Mouse (Mus musculus) midbrain, embryonic 10.5 days (tissue): Measurements from ENCODE around the gene Arhgef15. TPM values are rescaled to one million over a fixed set of nuclear protein-coding genes. Genes with fewer than 3 reads are reported as not detected.
A peak's percentile ranks its signal among the peaks of the same experiment; 100 is the strongest.

ENCODE experiments used
- DNase-seq: peaks from one replicate; pipeline ENCODE4 v3.0.0-alpha.2; 2017; ENCODE audit warnings: low spot score
- H3K27ac ChIP-seq: fragments of 300-500 bp; sonication (generic); replicated peaks from 2 replicates; pipeline ENCODE4 v1.5.1; 2016; ENCODE audit warnings: mild to moderate bottlenecking
- H3K27me3 ChIP-seq: fragments of 300-500 bp; sonication (generic); 2 replicates; pipeline ENCODE4 v1.6.1; 2016; ENCODE audit warnings: low read depth, mild to moderate bottlenecking; ENCODE audit not compliant: poor library complexity, severe bottlenecking
- H3K36me3 ChIP-seq: fragments of 300-500 bp; sonication (generic); 2 replicates; pipeline ENCODE4 v1.6.1; 2016; ENCODE audit warnings: mild to moderate bottlenecking, moderate library complexity
- H3K4me1 ChIP-seq: fragments of 300-500 bp; sonication (generic); 2 replicates; pipeline ENCODE4 v1.6.1; 2016
- H3K4me3 ChIP-seq: fragments of 300-500 bp; sonication (generic); 2 replicates; pipeline ENCODE4 v1.5.1; 2016; ENCODE audit warnings: mild to moderate bottlenecking, moderate library complexity
- H3K9me3 ChIP-seq: fragments of 300-500 bp; sonication (generic); replicated peaks from 2 replicates; pipeline ENCODE4 v1.6.1; 2016; ENCODE audit warnings: mild to moderate bottlenecking
- WGBS: fragments of 180-500 bp; shearing (Covaris S2); methylation state at CpG from one replicate; pipeline ENCODE4 v1.1.7; 2016; 5-methylcytosine and 5-hydroxymethylcytosine counted together
- polyA plus RNA-seq: library from polyadenylated mRNA; unstranded; fragments of >200 nt; fragmentation: Nextera tagmentation; extraction: Ambion mirVana; gene quantifications from 2 replicates; pipeline ENCODE4 v1.2.1, GENCODE M21; 2016

The Arhgef15 gene
- polyA plus RNA-seq, 1 experiment from 2014 or later: 6.4 TPM

DNA sequence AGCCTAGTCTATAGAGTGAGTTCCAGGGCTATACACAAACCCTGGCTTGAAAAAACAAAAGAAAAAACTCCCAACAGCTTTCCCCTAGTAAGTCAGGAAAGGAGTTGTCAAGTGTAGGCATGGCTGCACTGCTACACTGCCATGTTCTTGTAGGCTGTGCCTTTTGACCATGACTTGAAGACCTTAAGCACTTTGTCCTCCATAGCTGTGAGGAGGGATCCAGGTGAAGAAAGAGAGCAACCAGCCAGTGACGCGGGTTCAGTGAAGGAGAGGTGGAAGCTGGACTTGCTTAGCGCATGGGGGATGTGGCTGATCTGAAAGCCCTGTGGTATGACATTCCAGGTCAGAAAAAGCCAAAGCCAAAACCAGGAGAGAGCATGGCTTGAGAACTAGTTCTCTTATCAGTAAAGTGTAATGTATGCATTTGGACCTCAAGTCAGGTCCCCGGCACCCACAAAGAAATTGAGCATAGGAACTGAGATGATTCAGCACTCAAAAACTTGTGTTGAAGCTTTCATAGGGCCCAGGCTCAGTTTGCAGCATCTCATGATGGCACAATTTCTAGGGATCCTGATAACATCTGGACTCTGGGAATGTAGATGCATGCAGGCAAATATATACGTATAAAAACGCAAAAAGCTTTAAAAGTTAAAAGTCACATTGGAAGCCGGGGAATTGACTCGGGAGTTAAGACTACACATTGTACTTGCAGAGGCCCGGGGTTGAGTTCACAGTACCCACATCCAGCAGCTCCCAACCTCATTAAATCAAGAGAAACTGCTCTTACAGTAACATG lies 51.4 kb downstream of the Arhgef15 start:
- 89% methylated on average over 9 of the region's 9 CpGs for WGBS

GRCm38 (mm10) chr11:68905138-68905531 lies 52.1 kb downstream of the Arhgef15 start:
- Histone ChIP-seq H3K4me1 (peaks cover 22% of the 10 kb centered on the region), H3K36me3 (peaks cover 56% of the 10 kb centered on the region), H3K9me3 (no peaks in the 10 kb centered on the region), H3K27ac (no peak overlapping the region), H3K4me3 (no peak overlapping the region), H3K27me3 (no peaks in the 10 kb centered on the region)
- DNase-seq: no peak
- WGBS: 92% methylated on average over 3 of the region's 3 CpGs

More for the DNA sequence above, 51.4 kb downstream of the Arhgef15 start:
- no peaks in the 10 kb centered on the region for H3K27me3 ChIP-seq
- H3K4me3 ChIP-seq: no peak overlapping the region
- H3K36me3 ChIP-seq: peaks cover 56% of the 10 kb centered on the region
- no peak overlapping the region for H3K27ac ChIP-seq
- peaks cover 19% of the 10 kb centered on the region for H3K4me1 ChIP-seq
- no peaks in the 10 kb centered on the region for H3K9me3 ChIP-seq
- DNase-seq: no peak

DNA sequence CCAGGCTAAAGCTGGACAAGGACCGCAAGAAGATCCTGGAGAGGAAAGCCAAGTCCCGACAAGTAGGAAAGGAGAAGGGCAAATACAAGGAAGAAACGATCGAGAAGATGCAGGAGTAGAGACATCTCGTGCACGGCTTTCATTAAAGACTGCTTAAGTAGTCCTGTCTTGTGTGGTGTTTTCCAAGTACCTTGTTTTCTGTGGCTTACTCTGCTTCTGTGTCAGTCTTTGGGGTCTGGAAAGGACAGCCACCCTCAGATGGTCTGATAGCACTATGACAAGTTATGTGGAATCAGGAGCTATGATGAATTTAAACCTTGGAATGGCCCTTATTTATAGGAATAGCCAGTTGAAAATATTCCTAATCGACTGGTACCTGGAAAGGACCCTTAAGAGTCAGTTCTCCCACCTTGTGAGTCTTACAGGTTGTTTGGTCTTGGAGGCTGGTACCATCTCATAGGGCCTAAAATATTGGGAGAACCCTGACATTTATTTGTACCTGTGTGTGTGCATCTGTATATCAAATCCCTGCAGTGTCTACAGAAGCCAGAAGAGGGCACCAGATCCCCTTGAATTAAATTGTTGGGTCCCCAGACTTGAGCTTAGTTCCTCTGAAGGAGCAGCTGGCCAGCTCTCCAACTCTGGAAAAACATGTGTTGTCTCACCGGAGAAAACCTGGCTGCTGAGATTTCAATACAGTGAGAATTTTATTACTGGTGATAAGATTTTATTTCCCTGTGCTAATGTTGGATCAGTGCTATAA lies 52.7 kb downstream of the Arhgef15 start:
- H3K4me3 ChIP-seq: no peak overlapping the region
- peak; percentile 69 for DNase-seq
- no peaks in the 10 kb centered on the region for H3K27me3 ChIP-seq
- H3K4me1 ChIP-seq: peaks cover 22% of the 10 kb centered on the region
- peaks cover 56% of the 10 kb centered on the region for H3K36me3 ChIP-seq
- no peak overlapping the region for H3K27ac ChIP-seq
- H3K9me3 ChIP-seq: no peaks in the 10 kb centered on the region
- 91% methylated on average over 8 of the region's 8 CpGs for WGBS

DNA sequence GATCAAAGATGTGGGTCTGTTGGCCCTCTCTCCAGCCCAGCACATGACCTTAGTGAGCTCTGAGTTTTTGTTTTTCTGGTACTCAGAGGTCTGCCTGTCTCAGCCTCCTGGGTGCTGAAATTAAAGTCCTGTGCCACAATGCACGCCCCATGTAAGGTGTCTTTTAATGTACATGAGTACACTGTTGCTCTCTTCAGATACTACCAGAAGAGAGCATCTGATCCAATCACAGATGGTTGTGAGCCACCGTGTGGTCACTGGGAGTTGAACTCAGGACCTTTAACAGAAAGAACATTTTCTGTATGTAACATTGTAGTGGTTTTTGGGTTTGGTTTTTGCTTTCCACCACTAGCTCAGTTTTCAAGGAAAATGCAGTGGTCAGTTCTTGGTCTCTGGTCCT lies 53.5 kb downstream of the Arhgef15 start:
- Histone ChIP-seq H3K4me3 (no peak overlapping the region), H3K4me1 (peaks cover 17% of the 10 kb centered on the region), H3K9me3 (no peaks in the 10 kb centered on the region), H3K27ac (no peak overlapping the region), H3K27me3 (no peaks in the 10 kb centered on the region), H3K36me3 (peaks cover 56% of the 10 kb centered on the region)
- no peak for DNase-seq
- 94% methylated on average over 2 of the region's 2 CpGs for WGBS

DNA sequence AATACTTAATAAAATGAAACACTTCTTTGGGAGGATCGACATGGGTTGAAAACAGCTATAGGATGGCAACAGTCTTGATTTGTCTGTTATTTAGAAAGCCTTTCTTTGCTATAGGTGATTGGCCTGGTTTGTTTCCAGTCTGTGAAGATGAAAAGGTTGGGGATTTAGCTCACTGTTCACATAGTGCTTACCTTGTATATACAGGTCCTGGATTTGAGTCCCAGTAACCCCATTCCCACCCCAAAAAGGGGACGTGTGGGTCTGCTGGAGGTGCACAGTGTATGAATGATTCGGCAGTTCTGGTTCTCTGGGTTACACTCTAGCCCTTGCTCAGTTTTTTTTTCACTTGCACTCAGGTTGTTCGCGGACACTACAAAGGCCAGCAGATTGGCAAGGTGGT lies 54.5 kb downstream of the Arhgef15 start:
- Histone ChIP-seq H3K27ac (peak overlapping the region; percentile 97), H3K27me3 (no peaks in the 10 kb centered on the region), H3K4me3 (peak overlapping the region; percentile 85), H3K36me3 (peaks cover 55% of the 10 kb centered on the region), H3K4me1 (peaks cover 17% of the 10 kb centered on the region), H3K9me3 (no peaks in the 10 kb centered on the region)
- no peak for DNase-seq
- WGBS: 85% methylated on average over 5 of the region's 5 CpGs

DNA sequence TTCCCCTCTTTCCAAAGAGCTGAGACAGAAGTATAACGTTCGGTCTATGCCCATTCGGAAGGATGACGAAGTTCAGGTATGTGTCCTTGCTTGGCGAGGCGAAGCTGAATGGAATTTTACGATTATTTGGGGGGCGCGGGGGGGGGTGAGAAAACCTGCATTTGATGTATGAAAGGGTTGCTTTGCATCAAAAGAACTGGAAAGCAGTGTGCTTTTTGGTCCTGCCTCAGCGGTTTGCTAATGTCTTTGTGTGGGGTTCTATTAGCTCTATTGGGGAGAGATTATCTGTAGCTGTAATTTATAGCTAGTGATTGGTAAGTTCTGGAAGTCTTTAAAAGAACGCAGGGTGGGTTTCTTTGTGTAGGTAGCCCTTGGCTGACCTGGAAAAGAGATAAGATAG lies 54.9 kb downstream of the Arhgef15 start:
- Histone ChIP-seq H3K4me1 (peaks cover 17% of the 10 kb centered on the region), H3K36me3 (peaks cover 50% of the 10 kb centered on the region), H3K9me3 (no peaks in the 10 kb centered on the region), H3K27ac (peak overlapping the region; percentile 97), H3K4me3 (peak overlapping the region; percentile 85), H3K27me3 (no peaks in the 10 kb centered on the region)
- 9% methylated on average over 11 of the region's 11 CpGs for WGBS
- DNase-seq: no peak

DNA sequence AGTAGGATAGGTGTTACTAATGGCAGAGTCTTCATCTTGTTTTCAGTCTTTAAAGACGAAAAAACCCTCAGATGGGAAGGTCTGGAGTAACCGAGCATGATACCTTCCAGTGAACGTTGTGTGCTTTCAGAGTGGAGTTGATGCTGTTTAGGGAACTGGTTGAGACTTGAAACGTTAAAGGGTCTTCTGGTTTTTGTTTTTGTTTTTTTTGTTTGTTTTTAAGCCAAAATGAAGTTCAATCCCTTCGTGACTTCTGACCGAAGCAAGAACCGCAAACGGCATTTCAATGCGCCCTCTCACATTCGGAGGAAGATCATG lies 55.3 kb downstream of the Arhgef15 start:
- DNase-seq: no peak
- no peaks in the 10 kb centered on the region for H3K9me3 ChIP-seq
- no peaks in the 10 kb centered on the region for H3K27me3 ChIP-seq
- peak overlapping the region; percentile 85 for H3K4me3 ChIP-seq
- peaks cover 17% of the 10 kb centered on the region for H3K4me1 ChIP-seq
- H3K36me3 ChIP-seq: peaks cover 47% of the 10 kb centered on the region
- peak overlapping the region; percentile 97 for H3K27ac ChIP-seq
- WGBS: 2% methylated on average over 10 of the region's 10 CpGs

GRCm38 (mm10) chr11:68901351-68902046 lies 55.8 kb downstream of the Arhgef15 start, which contains the start of gene Rpl26:
TSS of gene Rpl26 (plus strand) at chr11:68901583.
- peaks cover 17% of the 10 kb centered on the region for H3K4me1 ChIP-seq
- peaks cover 42% of the 10 kb centered on the region for H3K36me3 ChIP-seq
- peak within 1 kb of the TSS; percentile 97 for H3K27ac ChIP-seq
- H3K27me3 ChIP-seq: no peaks in the 10 kb centered on the region
- peak; percentile 99 for DNase-seq
- WGBS: under 1% methylated on average over 52 of the region's 52 CpGs
- peak within 1 kb of the TSS; percentile 85 for H3K4me3 ChIP-seq
- no peaks in the 10 kb centered on the region for H3K9me3 ChIP-seq

GRCm38 (mm10) chr11:68900519-68901350 lies 56.5 kb downstream of the Arhgef15 start:
- H3K36me3 ChIP-seq: peaks cover 34% of the 10 kb centered on the region
- H3K9me3 ChIP-seq: no peaks in the 10 kb centered on the region
- H3K27me3 ChIP-seq: no peaks in the 10 kb centered on the region
- H3K4me1 ChIP-seq: peaks cover 17% of the 10 kb centered on the region
- peak overlapping the region; percentile 85 for H3K4me3 ChIP-seq
- WGBS: 28% methylated on average over 31 of the region's 31 CpGs
- peak overlapping the region; percentile 97 for H3K27ac ChIP-seq
- DNase-seq: no peak

DNA sequence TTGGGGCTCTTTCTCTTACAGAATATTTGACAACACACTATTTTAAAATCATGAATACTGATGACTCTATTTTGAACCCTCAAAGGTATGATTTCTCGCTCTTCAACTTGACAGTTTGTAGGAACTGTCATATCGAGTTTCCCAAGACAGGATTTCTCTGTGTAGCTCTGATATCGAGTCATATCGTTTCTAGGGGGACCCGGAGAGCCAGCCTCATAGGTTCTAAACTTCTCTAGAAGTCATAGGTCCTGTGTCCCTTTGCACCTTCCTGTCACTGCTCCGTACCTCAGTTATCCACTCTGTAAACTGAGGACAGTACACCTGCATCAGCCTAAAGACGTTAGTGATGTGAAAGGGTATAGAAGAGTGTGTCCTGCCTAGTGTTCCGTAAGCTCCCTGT lies 57.5 kb downstream of the Arhgef15 start:
- DNase-seq: no peak
- Histone ChIP-seq H3K4me3 (no peak overlapping the region), H3K27ac (no peak overlapping the region), H3K27me3 (no peaks in the 10 kb centered on the region), H3K36me3 (peaks cover 25% of the 10 kb centered on the region), H3K9me3 (no peaks in the 10 kb centered on the region), H3K4me1 (peaks cover 17% of the 10 kb centered on the region)
- WGBS: 90% methylated on average over 8 of the region's 8 CpGs

DNA sequence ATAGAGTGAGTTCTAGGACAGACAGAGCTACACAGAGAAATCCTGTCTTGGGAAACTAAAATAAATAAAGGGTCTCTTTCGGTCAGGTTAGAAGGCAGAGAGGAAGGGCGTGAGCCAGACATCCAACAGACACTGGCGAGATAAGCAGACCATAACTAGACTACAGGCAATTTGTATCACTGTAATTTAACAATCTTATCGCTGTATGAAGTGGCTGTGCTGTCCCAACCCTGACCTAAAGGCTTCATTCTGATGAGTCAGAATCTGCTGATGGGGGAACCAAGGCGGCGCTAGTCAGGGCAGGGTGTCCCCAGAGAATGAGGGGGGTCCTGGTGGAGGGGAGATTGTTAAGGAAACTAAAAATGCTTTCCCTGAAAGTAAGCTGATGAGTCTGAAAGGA lies 58.5 kb downstream of the Arhgef15 start:
- WGBS: 91% methylated on average over 6 of the region's 6 CpGs
- Histone ChIP-seq H3K4me1 (peaks cover 17% of the 10 kb centered on the region), H3K27ac (no peak overlapping the region), H3K27me3 (no peaks in the 10 kb centered on the region), H3K36me3 (peaks cover 15% of the 10 kb centered on the region), H3K9me3 (no peaks in the 10 kb centered on the region), H3K4me3 (no peak overlapping the region)
- no peak for DNase-seq

DNA sequence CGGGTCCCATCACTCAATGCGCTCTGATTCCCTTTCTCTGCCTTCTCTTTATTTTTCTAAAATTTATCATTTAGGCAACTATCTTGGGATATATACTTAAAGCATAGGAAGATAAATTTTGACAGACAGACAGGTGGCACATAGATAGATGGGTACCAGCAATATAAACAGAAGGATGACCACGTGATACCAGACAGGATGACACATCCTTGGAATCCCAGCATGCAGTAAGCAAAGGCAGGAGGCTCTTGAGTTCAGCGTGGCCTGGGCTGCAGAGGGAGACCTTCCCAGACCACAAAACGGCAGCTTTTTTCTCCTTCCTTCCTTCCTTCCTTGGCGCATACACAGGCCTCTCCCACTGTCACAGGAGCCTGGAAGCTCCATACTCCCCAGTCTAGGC lies 59.4 kb downstream of the Arhgef15 start:
- Histone ChIP-seq H3K27me3 (no peaks in the 10 kb centered on the region), H3K9me3 (no peaks in the 10 kb centered on the region), H3K4me1 (peaks cover 12% of the 10 kb centered on the region), H3K36me3 (peaks cover 5% of the 10 kb centered on the region), H3K27ac (no peak overlapping the region), H3K4me3 (no peak overlapping the region)
- WGBS: 72% methylated on average over 6 of the region's 6 CpGs
- no peak for DNase-seq
